Mouse (Mus musculus): ENCODE results near the gene Gpr119. TPM values are rescaled to one million over a fixed set of nuclear protein-coding genes. Genes with fewer than 3 reads are reported as not detected.

Gpr119 gene
- polyA plus RNA-seq, 1 experiment from 2014 or later: 0.09 TPM

DNA sequence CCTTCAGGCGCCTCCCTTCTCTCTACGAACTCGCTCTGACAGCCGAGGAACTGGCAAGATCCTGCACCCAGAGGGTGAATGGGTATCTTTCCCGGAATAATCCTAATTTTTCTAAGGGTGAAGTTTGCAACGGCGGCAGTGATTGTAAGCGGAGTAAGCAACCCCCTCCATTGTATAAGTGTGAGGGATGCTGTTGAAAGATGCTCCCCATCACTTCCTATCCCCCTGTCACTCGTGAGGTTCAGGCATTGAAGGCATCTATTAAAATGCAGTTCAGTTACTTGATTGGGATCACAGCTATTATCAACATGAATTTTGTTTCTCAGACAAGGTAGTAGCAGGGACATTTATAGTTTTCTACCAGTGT, 50.2 kb downstream of the Gpr119 start:
- no peaks in the 10 kb centered on the region for H3K36me3 ChIP-seq
- no peaks in the 10 kb centered on the region for H3K27me3 ChIP-seq (replicated peaks)
- H3K4me3 ChIP-seq (replicated peaks): peak overlapping the region; percentile 54
- peak overlapping the region; percentile 53 for H3K4me2 ChIP-seq
- peak; percentile 51 for ATAC-seq (ENCODE audit: low FRiP score)
- peak overlapping the region; percentile 54 for H3K9ac ChIP-seq (replicated peaks)
- peaks cover 4% of the 10 kb centered on the region for H3K4me1 ChIP-seq
- 24% methylated on average over 9 of the region's 9 CpGs for WGBS
- H3K27ac ChIP-seq (replicated peaks): peak overlapping the region; percentile 89
- H3K9me3 ChIP-seq (replicated peaks): no peaks in the 10 kb centered on the region

DNA sequence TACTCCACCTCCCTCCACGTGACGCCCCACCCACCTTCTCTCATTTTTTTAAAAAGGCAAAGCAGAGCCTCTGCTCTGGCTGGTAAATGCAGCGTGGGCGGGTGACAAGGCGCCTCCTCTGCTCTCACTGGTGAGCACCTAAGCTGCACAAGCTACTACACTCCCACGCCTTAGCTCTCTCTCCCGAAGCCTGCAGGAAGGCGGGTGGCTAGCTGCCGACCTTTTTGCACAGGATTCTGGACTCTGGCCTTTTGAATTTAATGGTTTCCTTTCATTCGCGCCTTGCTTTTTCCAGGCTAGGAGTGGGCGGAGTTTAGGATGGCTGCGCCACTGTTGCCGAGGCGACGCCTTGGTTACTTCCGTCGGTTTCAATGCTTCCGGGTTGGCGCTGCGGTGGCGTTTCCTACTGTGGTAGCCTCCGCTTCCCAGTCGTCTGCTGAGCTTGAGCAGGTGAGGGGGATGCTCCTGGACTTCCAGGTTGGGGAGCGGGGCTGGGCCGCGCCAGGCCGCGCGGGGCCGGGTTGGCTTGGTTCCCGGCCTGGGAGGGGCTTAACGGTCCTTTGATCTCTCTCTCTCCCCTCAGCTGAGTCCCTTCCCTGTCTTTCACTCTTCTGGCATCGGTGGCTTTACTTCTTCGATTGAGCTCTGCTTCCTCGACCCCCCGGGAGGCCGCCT, 50.8 kb downstream of the Gpr119 start, which contains the start of gene Slc25a14:
TSS of gene Slc25a14 (plus strand) at position 35 of the 675 bp plus-strand sequence.
- Histone ChIP-seq H3K9me3 (replicated peaks) (no peaks in the 10 kb centered on the region), H3K27me3 (replicated peaks) (no peaks in the 10 kb centered on the region), H3K27ac (replicated peaks) (peak within 1 kb of the TSS; percentile 89), H3K4me1 (peaks cover 4% of the 10 kb centered on the region), H3K4me2 (peak within 1 kb of the TSS; percentile 53), H3K4me3 (replicated peaks) (peak within 1 kb of the TSS; percentile 54), H3K36me3 (no peaks in the 10 kb centered on the region), H3K9ac (replicated peaks) (peak within 1 kb of the TSS; percentile 54)
- ATAC-seq (ENCODE audit: low FRiP score): peak; percentile 98
- 21% methylated on average over 36 of the region's 38 CpGs for WGBS

DNA sequence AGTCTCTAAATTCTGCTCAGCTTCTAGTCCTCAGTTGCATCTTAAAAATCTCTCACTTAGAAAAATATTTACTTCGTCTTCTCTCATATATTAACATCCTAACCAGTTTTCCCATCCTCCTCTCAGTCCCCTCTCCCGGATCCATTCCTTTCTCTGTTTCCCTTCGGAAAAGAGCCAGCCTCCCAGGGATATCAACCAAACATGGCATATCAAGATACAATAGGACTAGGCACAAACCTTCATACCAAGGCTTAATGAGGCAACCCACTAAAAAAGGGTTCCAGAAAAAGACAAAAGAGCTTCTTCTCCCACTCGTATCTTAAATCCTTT, 51.3 kb downstream of the Gpr119 start:
- Histone ChIP-seq H3K27me3 (replicated peaks) (no peaks in the 10 kb centered on the region), H3K9ac (replicated peaks) (peak overlapping the region; percentile 53; the same call in 1 of the 2 replicates), H3K4me3 (replicated peaks) (peak overlapping the region; percentile 54), H3K27ac (replicated peaks) (peak overlapping the region; percentile 89), H3K4me2 (peak overlapping the region; percentile 53), H3K36me3 (no peaks in the 10 kb centered on the region), H3K4me1 (peaks cover 4% of the 10 kb centered on the region), H3K9me3 (replicated peaks) (no peaks in the 10 kb centered on the region)
- ATAC-seq (ENCODE audit: low FRiP score): peak; percentile 59
- 24% methylated on average over 4 of the region's 4 CpGs for WGBS

Small RNA genes lying within 50 kb of the gene (microRNA-seq; reads per million reads assigned to microRNA genes)
- gene Gm27828: not detected

Other genes with a start within 250 kb of the Gpr119 start
- 0.74 and 2.5 TPM in 2 replicates for gene Elf4, start 211.3 kb downstream of the Gpr119 start, polyA plus RNA-seq (2015; fragmentation: Nextera tagmentation; extraction: Ambion mirVana)
- 40.9 and 49.1 TPM in 2 replicates for gene Aifm1, start 160.9 kb downstream of the Gpr119 start, polyA plus RNA-seq (2015; fragmentation: Nextera tagmentation; extraction: Ambion mirVana)
- 78.3 and 102 TPM in 2 replicates for gene Rab33a, start 155.2 kb downstream of the Gpr119 start, polyA plus RNA-seq (2015; fragmentation: Nextera tagmentation; extraction: Ambion mirVana)
- gene Zfp280c, start 80.0 kb downstream of the Gpr119 start, polyA plus RNA-seq (2015; fragmentation: Nextera tagmentation; extraction: Ambion mirVana): 7.2 and 7.9 TPM in 2 replicates
- gene Slc25a14, start 51.1 kb downstream of the Gpr119 start, polyA plus RNA-seq (2015; fragmentation: Nextera tagmentation; extraction: Ambion mirVana): 35.6 and 40.8 TPM in 2 replicates
- gene Rbmx2, start 20.5 kb upstream of the Gpr119 start, polyA plus RNA-seq (2015; fragmentation: Nextera tagmentation; extraction: Ambion mirVana): 19.9 and 20.7 TPM in 2 replicates
- gene Gm595, start 203.2 kb upstream of the Gpr119 start, polyA plus RNA-seq (2015; fragmentation: Nextera tagmentation; extraction: Ambion mirVana): not detected in 2 replicates

Data from neural tube, embryonic 15.5 days (tissue).